31 mouse cellular contexts compared by ENCODE assay signal in genomic region chr10:92106331-92106730, GRCm38 (mm10).
"Had no signal": no experiment of that assay in that cellular context is flagged by ENCODE, and none has a peak within 500 bp of the region (broad histone marks: within the 10 kb centered on the region; RNA-seq: fewer than 3 reads in every experiment).

No protein-coding gene starts in this region.

- H3K9me3 ChIP-seq: limb, embryonic 10.5 days; limb, embryonic 12.5 days; limb, embryonic 13.5 days; limb, embryonic 15.5 days; liver, embryonic 12.5 days; liver, embryonic 13.5 days; liver, embryonic 15.5 days; lung, embryonic 15.5 days; midbrain, embryonic 10.5 days; midbrain, embryonic 12.5 days; midbrain, embryonic 15.5 days; neural tube, embryonic 12.5 days had no signal

- H3K27ac ChIP-seq: limb, embryonic 10.5 days; limb, embryonic 12.5 days; limb, embryonic 13.5 days; limb, embryonic 15.5 days; liver, embryonic 12.5 days; liver, embryonic 13.5 days; liver, embryonic 14.5 days; liver, embryonic 15.5 days; lung, embryonic 15.5 days; macrophage; midbrain, embryonic 10.5 days; midbrain, embryonic 12.5 days; midbrain, embryonic 15.5 days; neural tube, embryonic 12.5 days had no signal

- H3K4me2 ChIP-seq: limb, embryonic 12.5 days; limb, embryonic 13.5 days; limb, embryonic 15.5 days; liver, embryonic 11.5 days; liver, embryonic 12.5 days; liver, embryonic 13.5 days; liver, embryonic 15.5 days; lung, embryonic 14.5 days; lung, embryonic 15.5 days; midbrain, embryonic 11.5 days; midbrain, embryonic 12.5 days; midbrain, embryonic 15.5 days; neural tube, embryonic 12.5 days had no signal

- H3K9ac ChIP-seq: limb, embryonic 12.5 days; limb, embryonic 13.5 days; limb, embryonic 15.5 days; liver, embryonic 12.5 days; liver, embryonic 13.5 days; liver, embryonic 14.5 days; liver, embryonic 15.5 days; liver, postnatal 0 days; lung, embryonic 14.5 days; lung, embryonic 15.5 days; midbrain, embryonic 12.5 days; midbrain, embryonic 15.5 days; neural tube, embryonic 12.5 days had no signal

- DNase-seq: left cerebral cortex, postnatal 4 days; liver; liver, embryonic 13.5 days; liver, postnatal 0 days; lung, adult 18-20 months; lung, adult 2 months; lung, embryonic 14.5 days; lung, postnatal 10 days; lung, postnatal 14 days; lung, postnatal 36 days; lung, postnatal 4 days; midbrain, embryonic 14.5 days had no signal

- H3K4me1 ChIP-seq: limb, embryonic 10.5 days; limb, embryonic 12.5 days; limb, embryonic 13.5 days; limb, embryonic 15.5 days; liver, embryonic 12.5 days; liver, embryonic 13.5 days; liver, embryonic 15.5 days; lung, embryonic 15.5 days; megakaryocyte, embryonic 14.5 days; neural tube, embryonic 12.5 days had no signal

- ATAC-seq: liver, embryonic 12.5 days; liver, postnatal 0 days; lung, postnatal 0 days; midbrain, embryonic 15.5 days; midbrain, embryonic 16.5 days had no signal

- H3K36me3 ChIP-seq: limb, embryonic 10.5 days; limb, embryonic 12.5 days; limb, embryonic 13.5 days; limb, embryonic 15.5 days; liver, embryonic 12.5 days; liver, embryonic 13.5 days; liver, embryonic 15.5 days; lung, embryonic 15.5 days had no signal

- H3K4me3 ChIP-seq: limb, embryonic 10.5 days; limb, embryonic 12.5 days; limb, embryonic 13.5 days; limb, embryonic 15.5 days; liver, embryonic 12.5 days; liver, embryonic 13.5 days; liver, embryonic 15.5 days; lung, embryonic 15.5 days; megakaryocyte, embryonic 14.5 days; midbrain, embryonic 10.5 days; midbrain, embryonic 12.5 days; midbrain, embryonic 15.5 days; myocyte; neural tube, embryonic 12.5 days had no signal

- H3K27me3 ChIP-seq: limb, embryonic 12.5 days; limb, embryonic 13.5 days; limb, embryonic 15.5 days; liver, embryonic 12.5 days; liver, embryonic 13.5 days; liver, embryonic 15.5 days; lung, embryonic 15.5 days; megakaryocyte, embryonic 14.5 days; midbrain, embryonic 12.5 days; midbrain, embryonic 15.5 days; neural tube, embryonic 12.5 days had no signal
